Mouse (Mus musculus) skeletal muscle tissue, adult 2 months (tissue): Measurements from ENCODE around the gene Klhl15.
A peak's percentile ranks its signal among the peaks of the same experiment; 100 is the strongest.
"Not testable (repeated sequence)": the region's sequence is repeated elsewhere in the genome, so short reads cannot be mapped to it uniquely, and the experiment has no call there.

ENCODE experiments used
- DNase-seq: peaks from one replicate; pipeline ENCODE4 v3.0.0-alpha.2; 2012; ENCODE audit warnings: low read depth, low spot score

Klhl15 gene

DNA sequence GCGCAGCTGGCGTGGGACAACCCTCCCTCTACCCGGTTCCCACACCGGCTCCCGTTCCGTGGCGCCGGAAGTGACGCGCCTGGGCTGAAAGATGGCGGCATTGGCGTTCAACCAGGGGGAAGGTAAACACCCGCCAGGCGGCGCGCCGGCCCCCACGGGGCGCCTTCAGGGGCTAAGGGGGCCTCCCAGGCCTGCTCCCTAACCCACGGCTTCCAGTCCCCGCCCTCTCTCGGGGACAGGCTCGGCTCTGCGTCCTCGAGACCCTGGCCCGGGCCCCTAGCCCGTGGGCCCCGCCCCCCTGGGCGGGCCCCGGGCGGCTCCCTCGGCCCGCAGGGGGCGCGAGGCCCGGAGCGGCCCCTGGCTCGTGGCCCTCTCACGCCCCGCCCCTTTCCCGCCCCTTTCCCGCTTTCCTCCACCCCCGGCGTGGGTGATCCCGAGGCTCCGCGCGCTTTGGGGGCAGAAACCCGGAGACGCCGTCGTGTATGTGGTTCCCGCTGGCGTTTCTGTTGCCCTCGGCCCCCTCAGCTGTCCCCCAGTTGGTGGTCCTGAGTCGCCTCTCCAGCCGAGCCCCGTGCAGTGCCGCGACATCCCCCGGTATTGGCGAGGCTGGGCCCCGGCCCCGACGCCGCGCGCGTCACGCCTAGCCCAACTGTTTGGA is at the start of gene Klhl15:
Gene Klhl15 (plus strand): TSS at position 68 of the 658 bp plus-strand sequence.
- peak; percentile 57 for DNase-seq

DNA sequence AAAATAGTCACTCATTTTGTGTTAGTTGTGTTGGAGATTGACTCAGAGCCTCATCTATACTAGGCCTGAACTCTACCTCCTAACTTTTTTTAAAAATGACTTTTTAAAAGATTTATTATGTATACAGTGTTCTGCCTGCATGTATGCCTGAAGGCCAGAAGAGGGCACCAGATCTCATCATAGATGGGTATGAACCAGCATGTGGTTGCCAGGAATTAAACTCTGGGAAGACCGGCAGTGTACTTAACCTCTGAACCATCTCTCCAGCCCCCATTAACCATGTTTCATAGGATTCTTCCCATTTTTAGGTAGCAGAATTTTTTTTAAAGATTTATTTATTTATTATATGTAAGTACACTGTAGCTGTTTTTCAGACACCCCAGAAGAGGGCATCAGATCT is 49.2 kb upstream of the Klhl15 start:
- no peak for DNase-seq

DNA sequence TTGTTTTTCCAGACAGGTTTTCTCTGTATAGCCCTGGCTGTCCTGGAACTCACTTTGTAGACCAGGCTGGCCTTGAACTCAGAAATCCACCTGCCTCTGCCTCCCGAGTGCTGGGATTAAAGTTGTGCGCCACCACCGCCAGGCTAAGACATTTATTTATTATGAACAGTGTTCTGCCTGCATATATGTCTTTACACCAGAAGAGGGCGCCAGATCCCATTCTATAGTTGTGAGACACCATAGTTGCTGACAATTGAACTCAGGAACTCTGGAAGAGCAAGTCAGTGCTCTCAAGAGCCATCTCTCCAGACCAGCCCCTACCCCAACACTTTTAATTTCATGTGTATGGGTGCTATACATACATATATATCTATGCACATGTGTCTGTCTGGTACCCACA is 40.5 kb upstream of the Klhl15 start:
- not testable (repeated sequence) for DNase-seq

DNA sequence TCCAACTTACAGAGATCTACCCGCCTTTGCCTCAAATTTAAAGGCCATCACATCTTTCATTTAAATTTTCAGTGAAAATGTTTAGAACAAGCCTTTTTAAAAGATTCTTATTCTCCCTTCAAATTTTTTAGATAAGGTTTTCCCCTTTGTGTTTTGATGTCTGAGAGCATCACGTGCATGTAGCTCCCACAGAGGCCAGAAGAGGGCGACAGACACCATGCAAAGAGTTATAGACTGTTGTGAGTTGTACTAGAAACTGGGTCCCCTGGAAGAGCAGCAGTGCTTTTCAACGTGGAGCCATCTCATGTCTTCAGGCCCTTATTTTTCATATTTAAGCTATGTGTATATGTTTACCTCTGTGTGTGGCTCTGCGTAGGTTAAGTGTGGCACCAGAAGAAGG is 36.6 kb upstream of the Klhl15 start:
- DNase-seq, result no peak

DNA sequence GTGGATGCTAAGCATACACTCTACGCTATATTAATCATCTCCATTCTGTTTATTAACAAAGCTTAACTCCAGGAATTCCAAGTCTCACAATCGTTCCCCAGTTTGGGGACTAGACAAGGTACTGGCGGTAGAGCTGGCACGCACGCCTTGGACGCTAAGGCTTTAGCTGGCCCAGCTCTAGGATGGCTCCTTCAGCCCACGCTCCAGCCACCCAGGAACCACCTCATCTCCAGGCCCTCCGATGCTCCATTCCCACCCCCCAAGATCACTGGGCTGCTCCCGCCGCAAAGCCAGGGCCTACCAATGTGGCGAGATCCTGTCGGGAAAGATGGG is 22.2 kb upstream of the Klhl15 start:
- no peak for DNase-seq

DNA sequence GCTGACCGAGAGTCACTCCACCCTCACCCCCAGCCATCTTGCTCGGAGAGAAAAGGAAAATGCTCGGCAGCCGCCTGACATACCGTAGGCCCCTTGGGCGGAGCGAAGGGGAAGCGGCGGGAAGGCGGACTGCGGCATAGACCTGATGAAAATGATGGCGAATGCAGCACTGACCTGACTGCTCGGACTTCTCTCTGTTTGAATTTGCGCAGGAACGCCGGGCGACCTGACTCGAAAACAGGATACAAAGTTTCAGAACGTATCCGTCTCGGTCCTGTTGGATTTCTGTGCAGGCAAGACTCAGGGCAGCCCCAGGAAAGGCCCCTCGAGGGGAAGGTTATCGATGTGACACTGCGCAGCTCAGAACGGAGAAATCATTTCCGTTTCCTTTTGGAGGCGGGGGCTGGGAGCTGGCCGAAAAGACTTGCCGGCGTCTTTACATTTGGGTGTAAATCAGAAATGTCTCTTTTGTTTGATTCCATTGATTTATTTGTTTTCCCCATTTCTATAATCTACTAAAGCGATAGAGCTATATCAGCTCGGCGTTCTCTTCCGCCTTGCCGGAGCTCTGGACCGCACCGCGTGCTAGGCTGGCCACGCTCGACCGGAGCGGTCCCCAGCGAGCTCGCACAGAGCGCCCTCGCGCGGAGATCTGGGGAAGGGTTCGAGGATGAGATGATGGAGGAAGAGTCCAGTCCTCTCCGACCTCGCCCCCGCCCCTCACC is 21.6 kb upstream of the Klhl15 start, which contains the start of gene Eif2s3x:
Gene Eif2s3x (minus strand): TSS at position 266 of the 725 bp plus-strand sequence.
- peak; percentile 72 for DNase-seq

DNA sequence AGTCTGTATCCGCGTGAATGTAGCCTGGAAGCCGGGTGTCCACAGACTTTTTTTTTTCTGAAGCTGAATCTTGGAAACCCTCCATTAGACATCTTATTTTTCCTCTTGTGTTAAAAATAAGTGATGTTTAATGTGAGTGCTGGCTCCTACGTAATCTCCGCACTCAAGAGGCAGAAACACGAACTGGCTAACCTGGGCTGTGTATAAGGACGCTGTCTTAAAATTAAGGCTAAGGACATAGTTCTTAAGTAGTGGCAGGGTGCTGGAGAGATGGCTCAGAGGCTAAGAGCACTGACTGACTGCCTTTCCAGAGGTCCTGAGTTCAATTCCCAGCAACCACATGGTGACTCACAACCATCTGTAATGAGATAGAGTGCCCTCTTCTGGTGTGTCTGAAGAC is 21.0 kb upstream of the Klhl15 start:
- no peak for DNase-seq

DNA sequence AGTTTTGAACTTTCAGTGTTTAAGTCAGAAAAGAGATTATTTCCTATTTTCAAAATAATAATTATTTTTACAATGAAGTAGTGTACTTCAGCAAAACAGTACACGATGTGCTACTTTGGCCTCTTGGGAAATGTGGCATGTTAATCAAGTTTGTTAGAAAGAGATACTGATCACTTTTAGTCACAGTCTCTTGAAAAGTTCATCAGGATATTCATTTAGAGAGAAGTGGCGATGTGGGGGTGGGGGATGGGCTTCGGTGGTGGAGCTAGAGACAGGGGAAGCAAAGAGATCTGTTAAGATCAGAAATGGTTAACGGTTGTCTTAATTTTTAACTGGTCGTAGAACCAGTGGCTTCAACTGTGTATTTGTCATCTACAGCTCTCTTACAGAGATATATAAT is 967 bp upstream of the Klhl15 start:
- no peak for DNase-seq

DNA sequence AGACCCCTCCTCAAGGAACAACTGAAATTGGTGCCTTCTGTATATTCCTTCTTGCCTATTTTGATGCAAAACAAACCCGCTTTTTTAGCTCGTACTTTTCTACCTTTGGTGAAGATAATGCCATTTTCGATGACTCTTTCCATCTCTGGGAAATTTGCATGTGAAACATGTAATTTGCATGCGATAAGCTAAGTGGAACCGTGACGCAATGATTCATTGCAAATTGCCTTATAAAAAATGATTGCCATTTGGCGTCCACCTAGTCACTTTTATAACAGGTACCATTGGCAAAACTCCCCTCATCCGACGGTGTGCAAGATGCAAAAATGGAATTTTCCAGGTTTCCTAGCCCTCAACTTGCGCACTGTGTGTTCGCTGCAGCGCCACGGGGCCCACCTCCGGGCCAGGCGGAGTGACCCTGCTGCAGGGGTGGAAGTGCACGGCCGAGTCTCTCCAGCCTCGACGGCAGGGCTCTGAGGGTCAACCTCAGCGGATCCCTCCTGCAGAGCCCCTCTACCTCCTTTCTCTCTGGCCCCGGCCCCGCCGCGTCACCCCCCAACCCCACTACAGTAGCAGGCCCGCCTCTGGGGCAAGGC is 365 bp upstream of the Klhl15 start:
- DNase-seq, result no peak

DNA sequence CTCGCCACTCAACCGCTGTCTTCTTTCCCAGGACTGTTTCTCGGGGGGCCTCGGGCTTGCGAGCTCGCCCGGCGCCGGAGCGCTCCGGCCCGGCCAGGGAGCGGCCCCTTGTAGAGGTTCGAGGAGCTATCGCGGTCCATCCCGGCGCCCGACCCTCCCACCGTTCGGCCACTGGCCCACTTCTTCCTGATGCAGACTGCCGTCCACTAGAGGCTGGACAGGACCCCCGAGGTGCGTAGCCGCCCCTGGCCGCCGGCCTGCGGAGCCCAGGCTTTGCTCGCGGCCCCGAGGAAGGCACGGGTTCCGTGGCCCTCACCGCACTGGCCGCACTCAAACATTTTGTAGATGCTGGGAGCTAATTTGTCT is 774 bp downstream of the Klhl15 start:
- DNase-seq, result no peak

DNA sequence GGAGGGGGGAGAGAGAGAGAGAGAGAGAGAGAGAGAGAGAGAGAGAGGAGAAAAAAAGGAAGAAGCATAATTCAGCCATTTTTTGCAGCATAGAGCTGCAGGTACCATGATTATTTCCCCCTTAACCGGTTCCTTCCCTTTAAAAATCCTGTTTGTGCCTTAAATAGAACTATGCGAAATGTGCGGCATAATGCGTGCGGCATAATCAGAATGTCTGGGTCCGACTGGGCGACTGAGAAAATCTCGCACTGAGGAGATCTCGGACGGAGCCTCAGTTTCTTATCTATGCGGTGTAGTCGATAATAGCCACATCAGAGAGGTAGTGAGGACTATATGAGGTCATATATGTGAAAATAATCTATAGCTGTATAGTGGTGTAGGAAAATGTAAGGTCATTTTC is 1.2 kb downstream of the Klhl15 start:
- no peak for DNase-seq

DNA sequence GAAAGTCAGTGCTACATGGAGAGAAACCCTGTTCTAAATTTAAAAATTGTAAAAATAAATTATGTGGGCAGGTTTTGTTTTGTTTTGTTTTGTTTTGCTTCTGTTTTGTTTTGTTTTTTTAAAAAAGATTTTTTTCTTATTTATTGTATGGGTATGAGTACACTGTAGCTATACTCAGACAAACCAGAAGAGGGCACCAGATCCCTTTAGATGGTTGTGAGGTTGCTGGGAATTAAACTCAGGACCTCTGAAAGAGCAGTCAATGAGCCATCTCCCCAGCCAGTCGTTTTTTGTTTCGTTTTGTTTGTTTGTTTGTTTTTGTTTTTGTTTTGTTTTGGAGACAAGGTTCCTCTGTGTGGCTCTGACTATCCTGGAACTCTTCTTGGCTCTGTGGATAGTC is 54.5 kb downstream of the Klhl15 start:
- peak; percentile 4 for DNase-seq

DNA sequence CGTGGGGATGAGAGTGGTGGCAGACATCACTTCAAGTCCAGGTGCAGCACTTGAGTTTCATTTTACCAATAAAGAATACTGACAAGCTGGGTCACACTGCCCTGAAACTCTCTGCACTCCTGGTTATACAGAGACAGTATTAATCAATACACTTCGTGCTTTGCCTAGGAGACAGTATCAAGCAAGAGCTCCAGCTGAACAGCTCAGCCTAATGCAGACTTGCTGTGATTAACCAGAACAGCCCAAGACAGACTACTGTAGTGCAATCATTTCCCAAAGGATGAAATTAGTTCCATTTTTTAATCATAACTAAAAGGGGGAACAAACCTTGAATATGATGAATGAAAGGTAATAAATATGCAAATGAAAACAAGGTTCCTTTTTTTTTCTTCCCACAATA is 68.5 kb downstream of the Klhl15 start:
- no peak for DNase-seq

DNA sequence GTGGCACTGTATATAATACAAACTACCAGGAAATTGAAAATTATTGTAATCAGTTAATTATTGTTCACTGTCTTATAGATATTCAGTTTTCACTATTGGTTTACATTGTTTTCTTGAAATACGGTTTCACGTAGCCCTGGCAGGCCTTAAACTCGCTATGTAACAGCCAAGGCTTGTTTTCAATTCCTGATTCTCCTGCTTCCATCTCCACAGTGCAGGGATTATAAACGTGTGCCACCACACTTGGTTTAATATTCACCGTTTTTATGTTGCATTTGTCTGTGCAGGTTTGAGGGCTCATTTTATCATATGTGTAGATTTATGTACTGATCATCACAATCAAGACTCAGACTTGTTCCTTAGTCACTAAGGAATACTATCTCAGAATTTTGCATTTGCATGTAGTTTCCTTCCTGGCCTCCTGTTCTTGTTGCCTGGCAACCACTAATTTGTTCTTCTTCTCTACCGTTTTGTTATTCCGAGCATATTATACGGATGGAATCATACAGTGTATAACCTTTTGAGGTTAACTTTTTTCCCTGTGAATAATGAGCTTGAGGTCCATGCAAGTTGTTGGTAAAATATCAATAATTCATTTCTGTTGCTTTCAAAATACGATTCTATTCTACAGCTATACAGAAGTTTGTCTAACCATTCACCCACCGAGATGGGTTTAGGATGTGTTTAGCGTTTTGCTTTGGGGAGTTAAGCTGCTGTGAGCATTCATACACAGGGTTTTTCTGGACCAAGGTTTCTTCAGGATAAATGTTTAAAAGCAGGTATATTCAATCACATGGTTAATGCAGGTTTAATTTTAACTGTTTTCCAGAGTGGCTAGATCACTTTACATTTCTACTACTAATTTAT is 86.9 kb downstream of the Klhl15 start:
- no peak for DNase-seq
